Mouse (Mus musculus) ES-Bruce4 (cell line): ENCODE measurements around the gene 2010300C02Rik. TPM values are rescaled to one million over a fixed set of nuclear protein-coding genes. Genes with fewer than 3 reads are reported as not detected.
"Not testable (repeated sequence)": the region's sequence is repeated elsewhere in the genome, so short reads cannot be mapped to it uniquely, and the experiment has no call there.

Experiments
- H3K27ac ChIP-seq: 2 replicates; pipeline ENCODE4 v1.5.1; 2012; ENCODE audit warnings: low read length, inconsistent platforms; ENCODE audit not compliant: insufficient read depth
- H3K27me3 ChIP-seq: 2 replicates; pipeline ENCODE4 v1.6.1; 2012; ENCODE audit warnings: mild to moderate bottlenecking, low read length, inconsistent platforms; ENCODE audit not compliant: control insufficient read depth, poor library complexity, insufficient read depth, severe bottlenecking
- H3K36me3 ChIP-seq: 2 replicates; pipeline ENCODE4 v1.6.1; 2012; ENCODE audit warnings: inconsistent platforms, mild to moderate bottlenecking, low read length, moderate library complexity; ENCODE audit not compliant: control insufficient read depth, poor library complexity, insufficient read depth, severe bottlenecking
- H3K4me1 ChIP-seq: one replicate; pipeline ENCODE4 v1.8.1; 2011; ENCODE audit warnings: low read length; ENCODE audit not compliant: control insufficient read depth, insufficient read depth
- H3K4me3 ChIP-seq: 2 replicates; pipeline ENCODE4 v1.5.1; 2011; ENCODE audit warnings: low read depth, mild to moderate bottlenecking, low read length
- H3K9ac ChIP-seq: 2 replicates; pipeline ENCODE4 v1.6.1; 2012; ENCODE audit warnings: low read depth, mild to moderate bottlenecking, inconsistent platforms; ENCODE audit not compliant: poor library complexity, severe bottlenecking
- H3K9me3 ChIP-seq: replicated peaks from 2 replicates; pipeline ENCODE4 v1.6.1; 2012; ENCODE audit warnings: mild to moderate bottlenecking, low read length, inconsistent platforms; ENCODE audit not compliant: control insufficient read depth, poor library complexity, insufficient read depth, severe bottlenecking
- CTCF ChIP-seq: IDR thresholded peaks from one replicate; pipeline ENCODE4 v1.8.1; 2011; ENCODE audit warnings: low read depth, low read length
- EP300 ChIP-seq: IDR thresholded peaks from 2 replicates; pipeline ENCODE4 v1.6.1; 2011; ENCODE audit warnings: low read depth, low read length; ENCODE audit not compliant: insufficient read depth
- POLR2A ChIP-seq: IDR thresholded peaks from one replicate; pipeline ENCODE4 v1.8.1; 2011; ENCODE audit warnings: low read length; ENCODE audit not compliant: insufficient read depth
- polyA plus RNA-seq: library from polyadenylated mRNA; stranded (reverse); fragments of >200 nt; gene quantifications from 2 replicates; pipeline ENCODE4 v1.2.4, GENCODE M21; 2011; ENCODE audit warnings: low read depth; ENCODE audit not compliant: missing spikeins, insufficient read depth, insufficient read length

Gene 2010300C02Rik
- polyA plus RNA-seq, 1 experiment: 0.70 TPM

- no peaks in the 10 kb centered on the region for H3K27me3 ChIP-seq
- no peak for TF ChIP-seq EP300
- no peak for TF ChIP-seq POLR2A
- no peak for TF ChIP-seq CTCF
- H3K27ac ChIP-seq: no peak overlapping the region
- H3K9me3 ChIP-seq: no peaks in the 10 kb centered on the region
- H3K4me3 ChIP-seq: no peak overlapping the region
- no peaks in the 10 kb centered on the region for H3K4me1 ChIP-seq
- no peaks in the 10 kb centered on the region for H3K36me3 ChIP-seq
- H3K9ac ChIP-seq: no peak overlapping the region
Observed at GRCm38 (mm10) chr1:37611032-37611431, 108.9 kb downstream of the 2010300C02Rik start.

- Histone ChIP-seq H3K9me3 (no peaks in the 10 kb centered on the region), H3K27ac (no peak overlapping the region), H3K4me1 (no peaks in the 10 kb centered on the region), H3K9ac (no peak overlapping the region), H3K27me3 (no peaks in the 10 kb centered on the region), H3K4me3 (no peak overlapping the region), H3K36me3 (no peaks in the 10 kb centered on the region)
- TF ChIP-seq EP300 (no peak), POLR2A (no peak), CTCF (no peak)
Observed at GRCm38 (mm10) chr1:37610242-37610641, 109.6 kb downstream of the 2010300C02Rik start.

- not testable (repeated sequence) for H3K36me3 ChIP-seq, H3K27ac ChIP-seq, H3K4me1 ChIP-seq, H3K9ac ChIP-seq, H3K4me3 ChIP-seq, H3K9me3 ChIP-seq, H3K27me3 ChIP-seq
Observed at GRCm38 (mm10) chr1:37605694-37606093, 114.2 kb downstream of the 2010300C02Rik start.

GRCm38 (mm10) chr1:37603206-37603605, 116.7 kb downstream of the 2010300C02Rik start:
- TF ChIP-seq EP300 (no peak), POLR2A (no peak), CTCF (no peak)
- Histone ChIP-seq H3K9ac (no peak overlapping the region), H3K27ac (no peak overlapping the region), H3K4me1 (no peaks in the 10 kb centered on the region), H3K27me3 (no peaks in the 10 kb centered on the region), H3K36me3 (no peaks in the 10 kb centered on the region), H3K4me3 (no peak overlapping the region), H3K9me3 (no peaks in the 10 kb centered on the region)

- no peaks in the 10 kb centered on the region for H3K27me3 ChIP-seq
- no peaks in the 10 kb centered on the region for H3K4me1 ChIP-seq
- H3K4me3 ChIP-seq: no peak overlapping the region
- no peak overlapping the region for H3K9ac ChIP-seq
- H3K27ac ChIP-seq: no peak overlapping the region
- H3K9me3 ChIP-seq: no peaks in the 10 kb centered on the region
- TF ChIP-seq EP300 (no peak), POLR2A (no peak), CTCF (no peak)
- no peaks in the 10 kb centered on the region for H3K36me3 ChIP-seq
Observed at GRCm38 (mm10) chr1:37602268-37602667, 117.6 kb downstream of the 2010300C02Rik start.

GRCm38 (mm10) chr1:37601461-37601860, 118.4 kb downstream of the 2010300C02Rik start:
- Histone ChIP-seq H3K9ac (no peak overlapping the region), H3K4me3 (no peak overlapping the region), H3K27ac (no peak overlapping the region), H3K9me3 (no peaks in the 10 kb centered on the region), H3K4me1 (no peaks in the 10 kb centered on the region), H3K36me3 (no peaks in the 10 kb centered on the region), H3K27me3 (no peaks in the 10 kb centered on the region)
- TF ChIP-seq CTCF (no peak), EP300 (no peak), POLR2A (no peak)
